Mouse (Mus musculus) E14TG2a.4 (cell line): ENCODE results near the gene Spen.
A peak's percentile ranks its signal among the peaks of the same experiment; 100 is the strongest.

ENCODE experiments used
- H3K27me3 ChIP-seq: 2 replicates; pipeline ENCODE4 v1.6.1; 2014; ENCODE audit warnings: low read length, control low read depth; ENCODE audit not compliant: insufficient read depth
- H3K36me3 ChIP-seq: 2 replicates; pipeline ENCODE4 v1.6.1; 2014; ENCODE audit warnings: low read length, control low read depth; ENCODE audit not compliant: insufficient read depth
- H3K4me1 ChIP-seq: replicated peaks from 2 replicates; pipeline ENCODE4 v1.6.1; 2014; ENCODE audit warnings: low read depth, low read length, control low read depth
- H3K4me3 ChIP-seq: replicated peaks from 2 replicates; pipeline ENCODE4 v1.5.1; 2014; ENCODE audit warnings: mild to moderate bottlenecking, low read length
- H3K9me3 ChIP-seq: 2 replicates; pipeline ENCODE4 v1.6.1; 2014; ENCODE audit warnings: low read length, control low read depth
- CTCF ChIP-seq: conservative IDR thresholded peaks from 2 replicates; pipeline ENCODE4 v1.5.1; 2014; ENCODE audit warnings: low read length
- NANOG ChIP-seq: IDR thresholded peaks from 2 replicates; pipeline ENCODE4 v1.6.1; 2014; ENCODE audit warnings: borderline replicate concordance, low read length, mixed read lengths
- POU5F1 ChIP-seq: IDR thresholded peaks from 2 replicates; pipeline ENCODE4 v1.6.1; 2014; ENCODE audit warnings: low read length, borderline replicate concordance

Spen gene

GRCm38 (mm10) chr4:141478794-141479193 lies 59.6 kb downstream of the Spen start:
- peaks cover 98% of the 10 kb centered on the region for H3K36me3 ChIP-seq
- H3K4me1 ChIP-seq: peaks cover 69% of the 10 kb centered on the region
- TF ChIP-seq CTCF (no peak), NANOG (no peak), POU5F1 (no peak)
- peaks cover 19% of the 10 kb centered on the region for H3K27me3 ChIP-seq
- peak overlapping the region; percentile 48 for H3K4me3 ChIP-seq
- no peaks in the 10 kb centered on the region for H3K9me3 ChIP-seq

GRCm38 (mm10) chr4:141478225-141478624 lies 60.2 kb downstream of the Spen start:
- peaks cover 98% of the 10 kb centered on the region for H3K36me3 ChIP-seq
- TF ChIP-seq NANOG: no peak
- TF ChIP-seq POU5F1: no peak
- TF ChIP-seq CTCF: no peak

GRCm38 (mm10) chr4:141477681-141478102 lies 60.7 kb downstream of the Spen start:
- H3K4me1 ChIP-seq: peaks cover 74% of the 10 kb centered on the region
- H3K27me3 ChIP-seq: peaks cover 19% of the 10 kb centered on the region
- H3K4me3 ChIP-seq: no peak overlapping the region
- peaks cover 98% of the 10 kb centered on the region for H3K36me3 ChIP-seq
- TF ChIP-seq NANOG (no peak), CTCF (no peak), POU5F1 (no peak)
- no peaks in the 10 kb centered on the region for H3K9me3 ChIP-seq

More at GRCm38 (mm10) chr4:141478225-141478624, 60.2 kb downstream of the Spen start:
- Histone ChIP-seq H3K9me3 (no peaks in the 10 kb centered on the region), H3K27me3 (peaks cover 19% of the 10 kb centered on the region), H3K4me3 (peak overlapping the region; percentile 48), H3K4me1 (peaks cover 74% of the 10 kb centered on the region)

GRCm38 (mm10) chr4:141474431-141474830 lies 64.0 kb downstream of the Spen start:
- Histone ChIP-seq H3K4me3 (peak overlapping the region; percentile 57), H3K36me3 (peaks cover 100% of the 10 kb centered on the region), H3K27me3 (peaks cover 17% of the 10 kb centered on the region), H3K9me3 (no peaks in the 10 kb centered on the region), H3K4me1 (peaks cover 90% of the 10 kb centered on the region)
- TF ChIP-seq POU5F1: no peak
- no peak for TF ChIP-seq CTCF

GRCm38 (mm10) chr4:141472641-141473321 lies 65.6 kb downstream of the Spen start:
- Histone ChIP-seq H3K4me1 (peaks cover 79% of the 10 kb centered on the region), H3K36me3 (peaks cover 100% of the 10 kb centered on the region), H3K9me3 (no peaks in the 10 kb centered on the region), H3K27me3 (peaks cover 10% of the 10 kb centered on the region; the same call in 1 of the 2 replicates), H3K4me3 (no peak overlapping the region)
- no peak for TF ChIP-seq CTCF

GRCm38 (mm10) chr4:141471491-141471890 lies 66.9 kb downstream of the Spen start:
- 0 out of 2 replicates have a peak, but pooled peaks cover 7% of the 10 kb centered on the region for H3K27me3 ChIP-seq
- TF ChIP-seq POU5F1 (no peak), NANOG (no peak), CTCF (no peak)
- H3K4me1 ChIP-seq: peaks cover 69% of the 10 kb centered on the region
- no peak overlapping the region for H3K4me3 ChIP-seq
- peaks cover 99% of the 10 kb centered on the region for H3K36me3 ChIP-seq
- H3K9me3 ChIP-seq: no peaks in the 10 kb centered on the region

GRCm38 (mm10) chr4:141469343-141469742 lies 69.1 kb downstream of the Spen start:
- Histone ChIP-seq H3K4me1 (peaks cover 68% of the 10 kb centered on the region), H3K36me3 (peaks cover 98% of the 10 kb centered on the region), H3K27me3 (no peaks in the 10 kb centered on the region), H3K4me3 (no peak overlapping the region), H3K9me3 (no peaks in the 10 kb centered on the region)
- no peak for TF ChIP-seq POU5F1
- TF ChIP-seq CTCF: no peak
- TF ChIP-seq NANOG: no peak

- TF ChIP-seq POU5F1 (no peak), NANOG (no peak), CTCF (no peak)
- Histone ChIP-seq H3K27me3 (no peaks in the 10 kb centered on the region), H3K9me3 (no peaks in the 10 kb centered on the region), H3K4me3 (no peak overlapping the region), H3K36me3 (peaks cover 98% of the 10 kb centered on the region), H3K4me1 (peaks cover 68% of the 10 kb centered on the region)
Measured at GRCm38 (mm10) chr4:141468576-141468975, 69.8 kb downstream of the Spen start.

- no peak for TF ChIP-seq NANOG
- Histone ChIP-seq H3K4me1 (peaks cover 68% of the 10 kb centered on the region), H3K27me3 (no peaks in the 10 kb centered on the region), H3K36me3 (peaks cover 98% of the 10 kb centered on the region), H3K9me3 (no peaks in the 10 kb centered on the region), H3K4me3 (no peak overlapping the region)
Measured at GRCm38 (mm10) chr4:141467581-141467927, 70.8 kb downstream of the Spen start.
